Mouse (Mus musculus) embryonic fibroblast, embryonic 13.5 days (primary cell): ENCODE data around the gene Kcnq2.

ENCODE experiments used
- CTCF ChIP-seq: IDR thresholded peaks from 2 replicates; pipeline ENCODE4 v1.5.1; 2011; ENCODE audit warnings: mild to moderate bottlenecking, control low read depth, low read length, moderate library complexity, borderline replicate concordance; ENCODE audit not compliant: insufficient read depth
- POLR2A ChIP-seq: IDR thresholded peaks from 2 replicates; pipeline ENCODE4 v1.6.1; 2011; ENCODE audit warnings: low read depth, mild to moderate bottlenecking, control low read depth, low read length, moderate library complexity

DNA sequence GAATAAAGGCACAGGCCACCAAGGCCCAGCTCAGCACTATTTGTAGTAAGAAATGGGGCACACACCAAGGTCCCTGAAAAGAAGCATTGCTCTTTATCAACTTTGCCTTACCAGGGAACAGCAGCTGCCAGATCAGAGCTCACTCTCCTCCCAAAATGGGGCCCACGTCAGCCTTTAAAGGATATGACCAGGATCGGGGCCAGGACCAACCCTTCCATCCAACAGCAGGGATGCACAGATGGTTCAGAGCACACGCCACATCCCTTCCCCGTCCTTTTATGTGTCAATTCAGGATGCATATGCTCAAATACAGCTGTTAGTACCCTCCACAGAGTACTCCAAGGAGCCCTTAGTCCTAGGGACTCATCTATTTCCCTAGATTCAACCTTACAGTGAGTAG, 4.9 kb downstream of the Kcnq2 start:
- TF ChIP-seq POLR2A = no peak
- TF ChIP-seq CTCF = no peak
